Mouse (Mus musculus) effector memory CD4-positive, alpha-beta T cell, adult 7 months (primary cell): ENCODE data around the gene AL731706.1. TPM values are rescaled to one million over a fixed set of nuclear protein-coding genes. Genes with fewer than 3 reads are reported as not detected.

Experiments
- polyA plus RNA-seq: library from polyadenylated mRNA; unstranded; fragments of 100-300 nt; shearing (Covaris generic); gene quantifications from one replicate; pipeline ENCODE4 v1.2.1, GENCODE M21; 2017

AL731706.1 gene
- polyA plus RNA-seq: 4.5 TPM

GRCm38 (mm10) chr2:136891068-136891950 lies at the start of gene AL731706.1, which contains the start of the genes Slx4ip and Mkks:
Gene AL731706.1 (minus strand): TSS chr2:136891389.
Gene Slx4ip (plus strand): TSS chr2:136891218.
Gene Mkks (minus strand): TSS chr2:136891389.

GRCm38 (mm10) chr2:136885579-136885978 lies 5.6 kb downstream of the AL731706.1 start, which contains the start of gene AL731706.2:
Gene AL731706.2 (minus strand): TSS chr2:136885679.

Other genes starting within 250 kb of the AL731706.1 start
- gene Snap25, start 177.9 kb downstream of the AL731706.1 start, polyA plus RNA-seq: 0.38 TPM
- 5.0 TPM for gene AL731706.2, start 5.7 kb downstream of the AL731706.1 start, polyA plus RNA-seq
- gene Slx4ip, start 171 bp downstream of the AL731706.1 start, polyA plus RNA-seq: 6.0 TPM
- gene Mkks, start within 50 bp of the AL731706.1 start, polyA plus RNA-seq: 12.9 TPM
- gene Jag1, start 225.3 kb upstream of the AL731706.1 start, polyA plus RNA-seq: 1.0 TPM